Mouse (Mus musculus) left cerebral cortex, adult 18-20 months (tissue): ENCODE results near the gene Gm49368. TPM values are rescaled to one million over a fixed set of nuclear protein-coding genes. Genes with fewer than 3 reads are reported as not detected.
"Not testable (repeated sequence)": the region's sequence is repeated elsewhere in the genome, so short reads cannot be mapped to it uniquely, and the experiment has no call there.

Experiments
- DNase-seq, 2 experiments: peaks; one replicate each; pipeline ENCODE4 v3.0.0; 2021 to 2022; ENCODE audit warnings: low spot score in 2 of 2, mixed read lengths in 1 of 2
- total RNA-seq, 2 experiments: library from RNA; stranded (reverse); gene quantifications; 2 replicates each; pipeline ENCODE4 v1.2.3; 2021

Gm49368 gene
- total RNA-seq, 2 experiments from 2014 or later: not detected

DNA sequence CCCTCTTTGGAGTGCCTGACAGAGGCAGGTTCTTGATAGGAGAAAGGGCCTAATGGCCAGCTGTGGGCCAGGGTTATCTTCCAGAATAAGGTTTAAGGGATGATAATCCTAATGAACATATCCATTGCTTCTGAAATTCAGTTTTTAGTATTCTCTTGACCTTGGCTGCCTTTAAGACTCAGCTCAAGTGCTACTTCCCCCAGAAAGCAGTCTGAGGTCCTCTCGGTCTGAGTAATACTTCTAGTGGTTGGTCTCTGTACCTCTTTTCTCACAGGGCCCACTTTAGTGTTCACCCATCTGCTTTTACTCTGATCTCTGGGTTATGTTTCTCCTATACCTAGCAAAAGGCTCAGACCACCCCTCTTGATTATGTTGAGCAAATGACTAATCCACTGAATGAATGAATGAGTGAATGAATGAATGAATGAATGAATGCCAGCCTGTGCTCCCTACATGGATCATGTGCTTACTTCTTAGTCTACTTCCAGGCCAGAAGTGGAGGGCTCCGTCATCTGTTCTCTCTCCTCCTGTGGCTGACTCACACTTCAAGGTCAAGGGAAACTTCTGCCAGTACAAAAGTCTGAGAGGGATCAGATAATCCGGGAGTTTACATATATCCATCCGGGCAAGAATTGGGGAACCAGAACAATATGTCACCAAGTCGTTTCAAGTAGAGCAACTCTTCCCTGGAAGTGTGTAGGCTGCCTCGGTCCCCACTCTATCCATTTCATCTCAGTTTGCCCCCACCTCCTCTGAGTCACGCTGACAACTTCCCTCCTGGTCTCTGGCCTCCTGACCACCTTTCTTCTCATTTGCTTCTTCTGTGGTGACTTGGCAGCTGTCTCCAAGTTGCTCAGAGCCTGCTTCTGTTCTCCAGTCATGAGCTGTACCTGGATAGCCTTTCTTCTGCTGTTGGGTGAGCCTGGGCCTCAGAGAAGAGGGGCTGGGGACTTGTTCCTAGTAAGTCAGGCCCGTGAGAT is 66.5 kb downstream of the Gm49368 start, which contains the start of gene Itgax:
Itgax (plus strand) TSS at position 807 of the 980 bp plus-strand sequence.
- DNase-seq: no peak

DNA sequence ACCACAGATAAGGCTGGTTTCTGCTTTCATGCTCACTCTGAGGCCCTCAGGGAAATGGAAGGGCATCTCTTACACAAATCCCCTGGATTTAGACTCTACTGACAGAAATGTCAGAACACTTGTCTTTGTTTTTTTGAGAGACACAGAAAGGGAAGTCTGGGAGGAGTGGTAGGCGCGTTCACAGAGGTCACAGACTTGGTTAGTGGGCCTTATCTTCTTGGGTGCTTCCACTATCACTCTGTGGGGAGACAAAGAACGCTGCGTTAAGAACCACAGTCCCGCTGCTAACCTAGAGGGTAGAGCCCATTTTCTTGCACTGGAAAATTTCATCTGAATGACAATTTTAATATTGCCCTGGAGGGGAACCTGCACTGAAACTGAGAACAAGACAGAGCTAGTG is 69.7 kb downstream of the Gm49368 start:
- no peak for DNase-seq

DNA sequence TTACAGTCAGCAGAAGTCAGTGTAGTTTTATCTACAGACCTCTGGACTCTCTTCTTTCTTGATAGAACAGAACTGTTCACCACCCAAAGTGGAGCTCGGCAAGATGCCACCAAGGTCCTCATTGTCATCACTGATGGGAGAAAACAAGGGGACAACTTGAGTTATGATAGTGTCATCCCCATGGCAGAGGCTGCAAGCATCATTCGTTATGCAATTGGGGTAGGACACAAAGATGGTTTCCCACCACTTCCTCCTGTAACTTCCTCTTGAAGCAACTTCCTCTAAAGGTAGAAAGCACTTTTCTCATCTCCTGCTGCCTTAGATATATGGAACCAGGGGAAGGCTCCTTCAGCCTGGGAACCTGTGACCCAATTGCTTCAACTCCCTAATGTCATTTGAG is 71.1 kb downstream of the Gm49368 start:
- no peak for DNase-seq

DNA sequence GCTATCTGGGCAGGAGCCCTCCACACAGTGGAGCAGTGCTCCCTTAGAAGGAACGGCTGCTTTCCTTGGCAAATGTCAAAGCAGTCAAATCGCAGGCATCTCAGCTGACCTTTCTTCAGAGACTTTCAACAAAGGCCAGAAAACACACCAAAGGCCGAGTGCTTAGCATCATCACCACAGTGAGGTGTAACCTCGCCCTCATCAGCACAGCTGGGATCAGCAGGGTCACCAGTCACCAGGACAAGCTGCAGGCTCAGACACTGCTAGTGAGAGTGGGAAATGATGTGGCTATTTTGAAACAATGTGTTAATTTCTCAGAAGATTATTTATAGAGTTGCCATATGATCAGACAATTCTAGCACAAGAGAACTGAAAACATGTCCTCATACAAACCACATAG is 74.4 kb downstream of the Gm49368 start:
- no peak for DNase-seq

DNA sequence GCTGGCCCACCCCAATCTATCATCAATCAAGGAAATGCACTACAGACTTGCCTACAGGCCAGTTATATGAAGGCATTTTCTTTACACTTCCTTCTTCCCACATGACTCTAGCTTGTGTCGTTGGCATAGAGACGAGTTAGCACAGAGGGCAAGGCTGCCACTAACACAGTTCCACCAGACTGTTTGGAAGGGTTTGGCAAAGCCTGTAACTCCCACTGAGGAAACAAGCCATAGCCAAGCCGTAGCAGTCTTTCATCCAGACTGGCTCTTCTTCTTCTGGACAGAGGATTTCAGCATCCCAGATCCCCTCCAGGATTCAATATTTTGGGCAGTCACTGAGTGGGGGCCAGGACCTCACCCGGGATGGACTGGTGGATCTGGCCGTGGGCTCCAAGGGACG is 77.1 kb downstream of the Gm49368 start:
- no peak for DNase-seq

DNA sequence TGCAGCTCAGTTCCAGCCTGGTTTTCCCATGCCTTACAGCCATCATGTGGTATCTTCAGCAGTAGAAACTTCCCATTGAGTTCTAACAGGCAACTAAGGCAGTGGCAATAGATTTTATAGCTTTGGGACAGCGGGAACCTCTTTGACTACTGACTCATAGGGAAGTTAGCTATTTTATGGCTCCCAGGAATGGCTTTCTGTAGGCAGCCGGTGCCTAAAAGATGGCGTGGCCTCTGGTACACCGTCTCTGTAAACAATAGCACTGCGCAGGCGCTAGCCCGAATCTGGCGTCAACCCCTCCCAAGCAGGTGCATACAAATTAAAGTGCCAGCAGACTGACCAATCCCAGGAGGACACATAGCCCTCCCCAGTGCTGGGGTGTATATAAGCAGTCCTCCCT is 88.5 kb downstream of the Gm49368 start:
- DNase-seq: no peak

DNA sequence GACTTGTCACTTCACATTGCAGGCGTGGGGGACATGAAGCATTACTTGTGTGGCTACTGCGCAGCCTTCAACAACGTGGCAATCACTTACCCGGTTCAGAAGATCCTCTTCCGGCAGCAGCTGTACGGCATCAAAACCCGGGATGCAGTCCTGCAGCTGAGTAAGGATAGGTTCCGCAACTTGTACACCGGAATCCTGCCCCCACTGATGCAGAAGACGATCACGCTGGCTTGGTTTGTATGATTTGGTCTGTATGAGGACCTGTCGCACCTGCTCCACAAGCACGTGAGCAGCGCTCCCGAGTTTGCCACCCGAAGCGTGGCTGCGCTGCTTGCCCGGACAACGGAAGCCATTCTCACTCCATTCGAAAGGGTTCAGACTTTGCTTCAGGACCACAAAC is 91.6 kb downstream of the Gm49368 start, which contains the start of gene Itgad:
Itgad (plus strand) TSS at position 301 of the 400 bp plus-strand sequence.
- DNase-seq: no peak

DNA sequence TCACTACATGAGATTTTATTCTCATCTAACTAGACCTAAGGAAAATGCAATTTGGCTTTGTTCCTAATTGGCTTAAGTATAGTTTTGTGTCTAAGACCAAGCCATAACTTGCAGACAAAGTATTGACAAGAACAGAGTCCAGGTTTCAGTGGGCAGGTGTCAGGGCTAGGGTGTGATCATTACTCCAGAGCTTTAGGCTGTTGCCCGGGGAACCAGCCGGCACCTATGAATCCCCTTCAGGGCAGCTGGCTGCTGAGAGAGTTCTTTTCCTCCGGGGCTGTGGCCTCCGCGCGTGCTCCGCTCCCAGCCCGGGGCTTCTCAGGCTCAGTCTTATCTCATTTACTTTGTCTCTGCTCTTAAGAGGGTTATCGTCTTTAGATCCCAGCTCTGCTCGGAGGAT is 92.4 kb downstream of the Gm49368 start:
- DNase-seq: no peak

DNA sequence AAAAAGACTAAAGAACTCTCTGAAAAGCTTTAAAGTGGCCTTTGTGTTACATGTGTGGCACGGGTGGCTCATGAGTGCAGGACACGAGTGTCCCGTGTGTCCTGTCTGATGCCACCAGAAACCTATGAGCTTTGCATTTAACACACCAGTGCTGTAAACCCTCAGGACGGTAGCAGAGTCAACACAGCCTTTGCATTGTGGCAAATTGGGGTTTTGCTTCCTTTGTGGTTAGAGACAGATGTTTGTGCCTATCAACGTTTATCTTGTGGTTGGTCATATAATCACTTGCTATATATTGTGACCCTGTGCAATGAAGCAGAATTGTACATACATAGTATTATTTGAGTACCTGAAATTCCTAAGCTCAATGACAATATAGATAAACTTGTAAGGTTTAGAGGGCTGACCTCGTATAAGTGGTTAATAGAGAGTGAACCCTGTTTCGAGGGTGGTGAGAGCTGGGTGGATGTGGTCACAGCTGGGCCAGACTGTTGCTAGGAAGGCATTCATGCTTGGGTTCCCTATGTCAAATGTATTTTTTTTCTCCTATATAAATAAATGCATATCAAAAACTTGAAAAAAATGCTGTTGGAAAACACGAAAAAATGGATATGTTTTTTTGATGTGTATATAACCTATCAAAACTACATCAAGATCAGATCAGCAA is 96.3 kb downstream of the Gm49368 start:
- not testable (repeated sequence) for DNase-seq

DNA sequence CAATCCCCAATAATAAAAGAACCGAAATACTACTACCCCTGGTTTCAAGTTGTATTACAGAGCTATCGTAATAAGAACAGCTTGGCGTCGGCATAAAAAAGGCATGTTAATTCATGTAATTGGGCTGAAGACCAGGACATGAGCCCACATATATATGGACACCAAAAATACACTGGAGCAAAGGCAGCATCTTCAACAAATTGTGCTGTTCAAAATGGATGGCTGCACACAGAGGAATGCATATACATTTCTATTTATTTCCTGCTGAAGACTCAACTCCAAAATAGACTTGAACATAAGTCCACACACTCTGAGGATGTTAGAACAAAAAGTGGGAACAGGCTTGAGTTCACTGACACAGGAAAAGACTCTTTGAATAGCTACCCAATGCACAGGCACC is 101.5 kb downstream of the Gm49368 start:
- DNase-seq: no peak

DNA sequence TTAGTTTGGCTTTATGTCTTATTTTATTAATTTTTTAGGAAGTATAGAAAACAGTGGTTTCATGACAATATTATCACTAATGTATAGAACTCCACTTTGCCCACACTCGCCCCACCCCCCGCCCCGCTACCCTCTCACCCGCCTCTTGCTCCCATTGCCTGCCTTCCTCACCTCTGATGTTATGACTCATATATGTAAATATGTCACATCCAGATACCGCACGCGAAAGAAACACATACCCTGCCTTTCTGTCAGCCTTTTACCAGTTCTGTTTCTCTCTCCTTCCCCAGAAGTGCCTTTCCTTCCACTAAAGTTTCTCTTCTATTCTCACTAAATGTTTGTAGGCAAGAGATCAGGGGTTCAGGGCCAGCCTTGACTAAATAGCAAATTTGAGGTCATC is 103.9 kb downstream of the Gm49368 start:
- DNase-seq: no peak

DNA sequence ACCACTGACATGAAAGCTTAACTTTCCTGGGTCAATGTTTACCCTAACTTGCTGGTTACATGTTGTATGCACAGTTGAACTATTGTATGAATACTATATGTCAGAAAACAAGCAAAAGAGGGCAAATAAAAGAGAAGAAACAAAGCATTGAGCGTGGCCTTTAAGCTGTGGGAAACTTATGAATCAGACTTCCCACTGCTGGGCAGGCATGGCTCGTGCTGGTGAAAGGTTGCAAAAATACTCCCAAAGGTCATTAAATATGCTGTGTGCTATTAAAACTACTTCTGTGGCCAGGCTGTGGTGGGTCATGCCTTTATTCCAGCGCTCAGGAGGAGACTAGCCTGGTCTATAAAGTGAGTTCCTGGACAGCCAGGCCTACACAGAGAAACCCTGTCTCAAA is 107.5 kb downstream of the Gm49368 start:
- DNase-seq: no peak

Other genes with a start within 250 kb of the Gm49368 start
- 10 to 100 TPM; 85.0 to 86.3 TPM for gene Stx4a, start 238.4 kb upstream of the Gm49368 start, total RNA-seq
- gene Stx1b, start 238.1 kb upstream of the Gm49368 start, total RNA-seq: 100 to 1,000 TPM; 420 to 434 TPM
- gene Zfp646, start 186.5 kb upstream of the Gm49368 start, total RNA-seq: 10 to 100 TPM; 31.0 TPM
- 10 to 100 TPM; 19.5 to 20.5 TPM for gene Zfp668, start 185.9 kb upstream of the Gm49368 start, total RNA-seq
- 1 to 10 TPM; 2.2 to 2.7 TPM for gene Prss53, start 171.7 kb upstream of the Gm49368 start, total RNA-seq
- not detected for gene Gm21974, start 167.2 kb upstream of the Gm49368 start, total RNA-seq
- gene Vkorc1, start 167.1 kb upstream of the Gm49368 start, total RNA-seq: 10 to 100 TPM; 21.3 to 24.0 TPM
- 10 to 100 TPM; 34.3 to 39.3 TPM for gene Bckdk, start 158.6 kb upstream of the Gm49368 start, total RNA-seq
- 10 to 100 TPM; 29.7 to 33.3 TPM for gene Kat8, start 150.2 kb upstream of the Gm49368 start, total RNA-seq
- under 1 TPM; 0.40 to 0.42 TPM for gene Prss8, start 132.6 kb upstream of the Gm49368 start, total RNA-seq
- gene Prss36, start 116.0 kb upstream of the Gm49368 start, total RNA-seq: 1 to 10 TPM; 7.9 to 8.2 TPM
- 100 to 1,000 TPM; 268 to 293 TPM for gene Fus, start 95.2 kb upstream of the Gm49368 start, total RNA-seq
- gene Pycard, start 68.8 kb upstream of the Gm49368 start, total RNA-seq: 1 to 10 TPM; 2.9 to 4.5 TPM
- gene Trim72, start 58.7 kb upstream of the Gm49368 start, total RNA-seq: under 1 TPM; 0.66 to 0.72 TPM
- 10 to 100 TPM in 1 of 2 experiments, 1 to 10 TPM in 1; 9.1 to 10.2 TPM for gene Itgam, start within 50 bp of the Gm49368 start, total RNA-seq
- gene Itgax, start 66.9 kb downstream of the Gm49368 start, total RNA-seq: under 1 TPM; 0.23 to 0.40 TPM
- not detected for gene Itgad, start 91.7 kb downstream of the Gm49368 start, total RNA-seq
- gene Cox6a2, start 143.7 kb downstream of the Gm49368 start, total RNA-seq: 10 to 100 TPM in 1 of 2 experiments, 1 to 10 TPM in 1; 7.5 to 10.4 TPM
- gene Armc5, start 174.7 kb downstream of the Gm49368 start, total RNA-seq: 10 to 100 TPM; 12.2 to 14.7 TPM
- gene 9130023H24Rik, start 175.3 kb downstream of the Gm49368 start, total RNA-seq: 1 to 10 TPM; 2.9 to 3.6 TPM
- gene Tgfb1i1, start 184.1 kb downstream of the Gm49368 start, total RNA-seq: 10 to 100 TPM; 21.6 to 22.8 TPM
- not detected for gene Slc5a2, start 203.0 kb downstream of the Gm49368 start, total RNA-seq
- gene BC017158, start 235.5 kb downstream of the Gm49368 start, total RNA-seq: 10 to 100 TPM; 25.6 to 27.6 TPM